Mouse (Mus musculus): ENCODE data around the gene Tm9sf4. TPM values are rescaled to one million over a fixed set of nuclear protein-coding genes. Genes with fewer than 3 reads are reported as not detected.

The Tm9sf4 gene
- polyA plus RNA-seq, 1 experiment: 52.5 TPM

- Histone ChIP-seq H3K27ac (ENCODE audit: control insufficient read depth, insufficient read depth, low read depth, low read length) (no peak overlapping the region), H3K36me3 (ENCODE audit: control insufficient read depth, insufficient read depth, low read length) (no peaks in the 10 kb centered on the region), H3K4me1 (ENCODE audit: control insufficient read depth, insufficient read depth, low read length) (no peaks in the 10 kb centered on the region), H3K4me3 (ENCODE audit: control insufficient read depth, low read depth, low read length) (no peak overlapping the region), H3K27me3 (ENCODE audit: control insufficient read depth, insufficient read depth, low read length) (no peaks in the 10 kb centered on the region)
- TF ChIP-seq POLR2A (IDR thresholded peaks at IDR 0.05; ENCODE audit: control insufficient read depth, low read depth, low read length) (no peak), CTCF (IDR thresholded peaks at IDR 0.05; ENCODE audit: control insufficient read depth, insufficient read depth, insufficient replicate concordance, low read depth, low read length) (no peak)
These were observed 53.7 kb downstream of the Tm9sf4 start for GRCm38 (mm10) chr2:153214771-153215259.

- Histone ChIP-seq H3K27me3 (ENCODE audit: control insufficient read depth, insufficient read depth, low read length) (no peaks in the 10 kb centered on the region), H3K36me3 (ENCODE audit: control insufficient read depth, insufficient read depth, low read length) (no peaks in the 10 kb centered on the region), H3K27ac (ENCODE audit: control insufficient read depth, insufficient read depth, low read depth, low read length) (no peak overlapping the region), H3K4me1 (ENCODE audit: control insufficient read depth, insufficient read depth, low read length) (no peaks in the 10 kb centered on the region), H3K4me3 (ENCODE audit: control insufficient read depth, low read depth, low read length) (no peak overlapping the region)
- TF ChIP-seq POLR2A (IDR thresholded peaks at IDR 0.05; ENCODE audit: control insufficient read depth, low read depth, low read length) (no peak), CTCF (IDR thresholded peaks at IDR 0.05; ENCODE audit: control insufficient read depth, insufficient read depth, insufficient replicate concordance, low read depth, low read length) (no peak)
These were observed 54.3 kb downstream of the Tm9sf4 start for GRCm38 (mm10) chr2:153215421-153215820.

- TF ChIP-seq POLR2A (IDR thresholded peaks at IDR 0.05; ENCODE audit: control insufficient read depth, low read depth, low read length) (no peak), CTCF (IDR thresholded peaks at IDR 0.05; ENCODE audit: control insufficient read depth, insufficient read depth, insufficient replicate concordance, low read depth, low read length) (no peak)
- Histone ChIP-seq H3K4me3 (ENCODE audit: control insufficient read depth, low read depth, low read length) (no peak overlapping the region), H3K27me3 (ENCODE audit: control insufficient read depth, insufficient read depth, low read length) (no peaks in the 10 kb centered on the region), H3K27ac (ENCODE audit: control insufficient read depth, insufficient read depth, low read depth, low read length) (no peak overlapping the region), H3K4me1 (ENCODE audit: control insufficient read depth, insufficient read depth, low read length) (no peaks in the 10 kb centered on the region), H3K36me3 (ENCODE audit: control insufficient read depth, insufficient read depth, low read length) (no peaks in the 10 kb centered on the region)
These were observed 56.8 kb downstream of the Tm9sf4 start for GRCm38 (mm10) chr2:153217826-153218340.

GRCm38 (mm10) chr2:153218516-153218915, 57.4 kb downstream of the Tm9sf4 start:
- Histone ChIP-seq H3K36me3 (ENCODE audit: control insufficient read depth, insufficient read depth, low read length) (no peaks in the 10 kb centered on the region), H3K4me3 (ENCODE audit: control insufficient read depth, low read depth, low read length) (no peak overlapping the region), H3K4me1 (ENCODE audit: control insufficient read depth, insufficient read depth, low read length) (no peaks in the 10 kb centered on the region), H3K27ac (ENCODE audit: control insufficient read depth, insufficient read depth, low read depth, low read length) (no peak overlapping the region), H3K27me3 (ENCODE audit: control insufficient read depth, insufficient read depth, low read length) (no peaks in the 10 kb centered on the region)
- TF ChIP-seq POLR2A (IDR thresholded peaks at IDR 0.05; ENCODE audit: control insufficient read depth, low read depth, low read length): no peak
- TF ChIP-seq CTCF (IDR thresholded peaks at IDR 0.05; ENCODE audit: control insufficient read depth, insufficient read depth, insufficient replicate concordance, low read depth, low read length): no peak

- Histone ChIP-seq H3K4me1 (ENCODE audit: control insufficient read depth, insufficient read depth, low read length) (peaks cover 10% of the 10 kb centered on the region), H3K27ac (ENCODE audit: control insufficient read depth, insufficient read depth, low read depth, low read length) (no peak overlapping the region), H3K27me3 (ENCODE audit: control insufficient read depth, insufficient read depth, low read length) (no peaks in the 10 kb centered on the region), H3K4me3 (ENCODE audit: control insufficient read depth, low read depth, low read length) (no peak overlapping the region), H3K36me3 (ENCODE audit: control insufficient read depth, insufficient read depth, low read length) (no peaks in the 10 kb centered on the region)
- no peak for TF ChIP-seq CTCF (IDR thresholded peaks at IDR 0.05; ENCODE audit: control insufficient read depth, insufficient read depth, insufficient replicate concordance, low read depth, low read length)
- TF ChIP-seq POLR2A (IDR thresholded peaks at IDR 0.05; ENCODE audit: control insufficient read depth, low read depth, low read length): no peak
These were observed 60.5 kb downstream of the Tm9sf4 start for GRCm38 (mm10) chr2:153221620-153222019.

- H3K27ac ChIP-seq (ENCODE audit: control insufficient read depth, insufficient read depth, low read depth, low read length): no peak overlapping the region
- no peaks in the 10 kb centered on the region for H3K36me3 ChIP-seq (ENCODE audit: control insufficient read depth, insufficient read depth, low read length)
- H3K27me3 ChIP-seq (ENCODE audit: control insufficient read depth, insufficient read depth, low read length): no peaks in the 10 kb centered on the region
- no peak overlapping the region for H3K4me3 ChIP-seq (ENCODE audit: control insufficient read depth, low read depth, low read length)
- peaks cover 10% of the 10 kb centered on the region for H3K4me1 ChIP-seq (ENCODE audit: control insufficient read depth, insufficient read depth, low read length)
- no peak for TF ChIP-seq POLR2A (IDR thresholded peaks at IDR 0.05; ENCODE audit: control insufficient read depth, low read depth, low read length)
- no peak for TF ChIP-seq CTCF (IDR thresholded peaks at IDR 0.05; ENCODE audit: control insufficient read depth, insufficient read depth, insufficient replicate concordance, low read depth, low read length)
These were observed 61.0 kb downstream of the Tm9sf4 start for GRCm38 (mm10) chr2:153222130-153222529.

GRCm38 (mm10) chr2:153222566-153222965, 61.5 kb downstream of the Tm9sf4 start:
- no peak overlapping the region for H3K4me3 ChIP-seq (ENCODE audit: control insufficient read depth, low read depth, low read length)
- peaks cover 10% of the 10 kb centered on the region for H3K4me1 ChIP-seq (ENCODE audit: control insufficient read depth, insufficient read depth, low read length)
- H3K27me3 ChIP-seq (ENCODE audit: control insufficient read depth, insufficient read depth, low read length): no peaks in the 10 kb centered on the region
- no peak overlapping the region for H3K27ac ChIP-seq (ENCODE audit: control insufficient read depth, insufficient read depth, low read depth, low read length)
- TF ChIP-seq POLR2A (IDR thresholded peaks at IDR 0.05; ENCODE audit: control insufficient read depth, low read depth, low read length): no peak
- TF ChIP-seq CTCF (IDR thresholded peaks at IDR 0.05; ENCODE audit: control insufficient read depth, insufficient read depth, insufficient replicate concordance, low read depth, low read length): no peak
- no peaks in the 10 kb centered on the region for H3K36me3 ChIP-seq (ENCODE audit: control insufficient read depth, insufficient read depth, low read length)
